Mouse (Mus musculus) thymus, postnatal 10 days (tissue): ENCODE data around the gene Fam189a1.

Experiments
- DNase-seq, 2 experiments: peaks; one replicate each; pipeline ENCODE4 v3.0.0; 2021; ENCODE audit warnings: low spot score in 2 of 2

Fam189a1 gene

DNA sequence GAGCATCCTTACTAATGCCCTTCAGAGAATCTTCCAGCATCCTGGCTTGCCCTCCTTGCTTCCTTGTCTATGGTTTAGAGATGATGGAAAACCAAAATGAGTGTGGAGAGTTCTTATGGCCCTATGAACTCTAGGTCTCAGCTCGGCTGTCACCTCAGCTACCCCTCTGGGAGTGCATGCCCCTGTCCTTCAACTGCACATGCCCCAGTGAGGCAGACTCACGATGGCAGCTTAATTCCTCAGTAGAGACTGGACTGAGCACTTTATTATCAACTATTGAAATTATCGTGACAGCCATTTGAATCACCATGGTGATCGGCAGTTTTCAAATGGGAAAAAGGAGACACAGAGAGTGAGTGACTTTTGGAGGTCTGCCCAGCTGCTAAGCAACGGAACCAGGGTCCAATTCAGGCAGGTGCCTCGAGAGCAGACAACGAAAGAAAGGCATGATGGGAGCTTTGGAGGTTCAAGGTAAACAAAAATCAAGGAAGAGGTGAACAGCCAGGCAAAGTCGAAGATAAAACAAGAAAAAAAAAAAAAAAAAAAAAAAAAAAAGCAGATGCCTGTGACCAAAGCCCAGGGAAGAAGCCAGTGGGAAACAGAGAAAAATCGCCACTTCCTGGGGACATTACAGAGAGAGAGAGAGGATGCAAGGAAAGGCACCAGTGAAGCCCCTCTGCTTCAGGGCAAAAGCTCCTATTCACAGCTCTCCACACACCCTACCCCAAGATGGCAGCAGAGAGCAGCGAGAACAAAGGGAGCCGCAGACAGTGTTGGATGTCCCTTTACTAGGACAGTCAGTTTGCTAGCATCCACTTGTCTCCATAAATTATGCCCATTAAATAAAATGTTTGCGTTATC, 206.2 kb downstream of the Fam189a1 start:
- DNase-seq = peak; percentile 12 to 64

DNA sequence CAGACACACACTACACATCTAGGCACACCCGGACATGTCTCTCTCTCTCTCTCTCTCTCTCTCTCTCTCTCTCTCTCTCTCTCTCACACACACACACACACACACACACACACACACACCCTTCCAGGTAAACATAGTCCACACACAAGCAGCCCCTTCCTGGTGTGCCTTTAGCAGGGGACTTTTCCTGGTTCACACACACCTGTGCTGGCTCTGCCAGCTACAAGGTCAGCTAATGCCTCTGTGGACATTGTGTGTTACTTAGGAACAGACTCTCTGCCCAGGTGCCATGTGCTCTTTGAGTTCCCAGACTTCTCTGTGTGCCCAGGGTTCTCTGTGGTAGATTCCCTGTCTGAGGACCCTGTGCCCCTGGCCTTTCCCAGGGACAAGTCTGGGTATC, 206.9 kb downstream of the Fam189a1 start:
- DNase-seq = no peak

DNA sequence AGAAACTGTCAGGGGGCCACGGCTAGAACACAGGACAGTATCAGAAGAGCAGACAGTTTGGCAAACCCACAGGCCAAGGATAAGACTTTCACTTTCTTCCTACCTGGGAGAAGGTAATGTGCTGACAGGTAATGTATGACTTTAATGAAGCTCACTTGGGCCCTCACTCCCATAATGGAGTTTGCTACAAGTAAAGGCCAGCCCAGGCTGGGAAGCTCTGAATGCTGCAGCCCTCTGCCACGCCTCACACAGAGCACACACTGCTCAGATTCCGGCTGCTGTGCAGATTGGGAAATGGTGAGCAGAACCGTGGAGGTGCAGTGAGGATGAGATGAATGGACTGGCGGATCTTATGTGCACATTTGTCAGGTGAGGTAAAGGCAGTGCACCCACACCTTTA, 211.7 kb downstream of the Fam189a1 start:
- no peak for DNase-seq

DNA sequence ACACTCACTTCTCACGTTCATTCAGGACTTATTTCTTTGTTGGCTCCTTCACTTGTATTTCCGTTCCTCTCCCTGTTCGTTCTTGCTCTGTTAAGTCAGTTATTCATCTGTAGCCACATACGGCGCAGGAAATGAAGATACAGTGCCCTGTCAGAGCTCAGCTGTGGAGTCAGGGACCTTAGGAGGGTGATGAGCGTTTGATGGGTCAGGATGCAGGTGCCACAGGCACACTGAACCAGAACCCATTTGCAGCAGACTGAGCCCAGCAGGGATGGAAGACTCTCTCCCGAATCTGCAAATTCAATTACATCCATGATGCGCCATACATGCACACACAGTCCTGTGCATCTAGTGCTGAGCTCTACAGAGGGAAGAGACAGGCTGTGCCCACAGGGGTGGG, 212.2 kb downstream of the Fam189a1 start:
- no peak for DNase-seq

DNA sequence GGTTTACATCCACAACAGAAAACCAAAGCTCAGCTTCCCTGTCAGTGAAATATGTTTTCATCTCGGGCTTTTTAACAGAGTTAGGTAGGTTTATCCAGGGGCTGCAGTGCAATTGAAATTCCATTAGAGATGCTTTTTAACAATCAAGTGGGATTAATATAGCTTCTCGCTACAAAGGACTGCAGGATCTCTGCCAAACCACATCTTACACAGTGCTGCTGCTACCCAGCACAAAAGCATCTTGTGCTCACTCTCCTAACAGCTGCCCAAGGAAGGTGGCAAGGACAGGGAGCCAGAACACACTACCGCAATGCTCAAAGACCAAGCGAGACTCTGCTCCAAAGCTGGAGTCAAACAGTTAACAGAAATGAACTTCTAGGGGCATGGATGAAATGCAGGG, 219.4 kb downstream of the Fam189a1 start:
- DNase-seq = no peak

DNA sequence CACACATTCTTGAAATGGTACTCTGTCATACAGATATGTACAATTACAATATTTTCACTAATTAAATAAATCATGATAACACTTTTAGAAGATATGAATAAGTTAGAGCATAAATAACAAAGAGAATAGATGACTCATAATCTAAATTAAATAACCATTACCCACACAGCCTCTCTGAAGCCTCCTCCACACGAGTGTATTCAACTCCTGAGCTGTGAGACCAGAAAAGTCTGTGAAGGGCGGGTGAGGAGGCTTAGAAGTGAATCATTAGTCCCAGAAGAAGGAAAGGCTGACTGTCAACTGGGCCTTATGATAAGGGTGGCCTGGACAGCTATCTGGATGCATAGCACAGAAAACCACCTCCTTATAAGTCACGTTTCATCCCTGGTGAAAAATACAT, 222.3 kb downstream of the Fam189a1 start:
- no peak for DNase-seq

DNA sequence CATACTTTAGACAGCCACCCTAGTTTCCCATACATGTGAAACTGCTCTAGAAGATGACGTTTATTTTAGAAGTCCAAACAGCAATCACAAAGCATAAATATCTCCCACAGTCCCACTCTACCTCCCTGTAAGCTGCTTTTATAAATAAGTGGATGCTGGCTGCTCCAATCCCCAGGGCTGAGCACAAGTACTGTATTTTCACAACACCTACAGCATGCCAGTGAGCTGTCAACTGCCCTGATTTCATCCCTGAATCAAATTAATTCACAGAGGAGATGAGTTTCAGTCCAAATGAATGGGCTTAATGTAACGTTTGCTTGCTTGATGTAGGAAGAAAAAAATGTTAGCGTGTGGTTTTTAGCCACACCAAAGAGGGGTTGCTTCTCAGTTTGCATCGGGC, 225.4 kb downstream of the Fam189a1 start:
- DNase-seq = no peak

DNA sequence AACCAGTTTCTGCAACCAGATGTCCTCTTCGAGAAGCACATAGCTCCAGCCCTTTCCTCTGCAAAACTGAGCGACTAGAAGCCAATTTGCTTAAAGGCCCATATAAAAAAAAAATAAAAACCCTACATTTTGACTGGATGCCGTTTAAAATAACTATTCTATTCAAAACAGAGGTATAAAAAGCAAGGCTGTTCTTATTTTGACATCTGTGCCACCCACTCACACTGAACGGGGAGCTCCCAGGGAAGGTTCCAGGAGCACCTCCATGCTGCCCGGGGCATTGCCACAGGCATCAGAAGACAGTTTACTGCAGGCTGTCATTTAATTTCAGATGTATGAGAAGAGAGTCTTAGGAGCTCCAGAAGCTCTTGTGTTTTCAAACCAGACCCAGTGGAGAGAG, 232.5 kb downstream of the Fam189a1 start:
- no peak for DNase-seq

DNA sequence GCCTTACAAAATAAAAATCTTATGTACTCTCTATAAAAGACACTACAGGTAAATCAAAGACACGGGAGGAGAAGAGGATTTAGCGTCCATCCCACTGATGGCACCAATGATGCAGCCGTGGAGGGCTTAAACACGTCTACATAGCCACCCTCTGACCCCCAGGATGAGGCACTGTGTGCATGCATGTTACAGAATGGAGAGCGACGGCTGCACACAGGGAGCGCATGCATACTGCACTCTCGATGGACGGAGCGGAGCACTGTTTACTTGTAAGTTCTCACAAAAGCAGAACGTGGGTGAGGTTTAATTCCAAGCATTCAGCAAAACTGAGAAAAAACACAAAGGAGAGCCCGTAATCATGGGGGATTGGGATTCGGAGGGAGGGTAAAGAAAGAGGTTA, 235.2 kb downstream of the Fam189a1 start:
- no peak for DNase-seq

DNA sequence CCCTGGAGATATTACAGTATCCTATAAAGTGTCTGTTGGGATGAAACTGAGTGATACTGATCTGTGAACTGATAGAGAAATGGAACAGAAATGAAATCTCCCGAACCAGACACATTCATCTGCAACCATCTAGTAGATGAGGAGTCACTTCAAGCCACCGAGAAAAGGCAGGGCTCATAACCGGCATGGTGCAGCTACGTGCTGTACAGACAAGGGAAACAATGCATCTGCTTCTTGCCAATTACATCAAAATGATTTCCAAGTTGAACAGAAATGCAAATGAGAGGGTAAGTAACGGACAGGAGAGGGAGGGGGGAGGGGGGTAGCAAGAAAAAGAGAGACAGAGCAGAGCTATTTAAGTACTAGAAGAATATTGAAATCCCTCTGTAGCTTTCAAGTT, 235.6 kb downstream of the Fam189a1 start:
- DNase-seq = no peak

DNA sequence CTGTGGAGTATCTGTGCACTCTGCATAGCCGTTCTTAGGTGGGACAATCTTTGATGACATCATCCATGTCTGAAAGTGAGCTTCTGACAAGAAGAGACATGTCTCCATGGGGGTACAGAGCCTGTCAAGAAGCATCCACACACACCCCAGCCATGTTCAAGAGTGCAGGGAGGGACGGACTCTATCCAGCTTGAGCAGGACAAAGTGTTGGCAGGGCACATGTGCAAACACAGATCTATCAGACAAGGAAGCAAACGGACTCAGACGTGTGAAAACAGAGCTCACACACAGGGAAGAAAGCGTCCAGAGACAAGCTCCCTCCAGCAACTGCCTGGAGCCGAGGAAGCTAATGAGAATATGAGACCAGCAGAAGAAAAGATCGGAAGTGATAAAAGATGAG, 239.7 kb downstream of the Fam189a1 start:
- no peak for DNase-seq

DNA sequence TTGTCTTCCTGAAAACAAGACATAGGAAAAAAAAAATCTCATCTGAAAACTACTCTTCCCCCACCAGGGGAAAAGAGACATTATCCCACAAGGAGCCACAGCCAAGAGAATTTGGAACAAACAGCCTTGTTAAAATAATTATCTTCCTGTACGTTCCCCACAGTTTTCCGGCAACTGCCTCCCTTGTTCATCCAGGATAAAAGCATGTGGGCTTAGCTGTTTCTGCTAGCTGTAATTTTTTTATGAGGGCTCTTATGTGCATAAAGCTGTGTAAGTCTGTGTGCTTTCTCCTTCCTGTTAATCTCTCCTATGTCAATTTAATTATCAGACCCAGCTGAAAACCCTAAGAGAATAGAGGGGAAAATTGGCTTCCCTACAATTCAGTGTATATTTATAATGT, 241.2 kb downstream of the Fam189a1 start:
- DNase-seq = no peak

DNA sequence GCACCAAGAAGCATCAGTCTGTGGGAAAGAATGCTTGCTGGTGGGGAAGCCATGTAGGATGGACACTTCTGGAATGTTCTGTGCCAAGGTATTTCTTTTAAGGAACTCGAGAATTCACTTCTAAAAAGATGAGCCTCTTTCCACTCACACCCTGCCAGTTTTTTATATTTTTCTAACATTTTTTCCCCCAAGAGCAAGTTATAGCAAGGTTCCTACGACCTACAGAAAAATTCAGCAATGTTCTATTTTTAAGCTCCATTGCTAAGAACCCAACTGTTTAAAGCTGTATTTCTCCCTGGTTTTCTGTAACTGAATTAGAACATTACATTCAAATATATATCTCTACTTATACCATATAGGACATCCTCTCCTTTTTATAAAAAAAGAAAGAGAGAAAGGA, 244.4 kb downstream of the Fam189a1 start:
- DNase-seq = no peak

DNA sequence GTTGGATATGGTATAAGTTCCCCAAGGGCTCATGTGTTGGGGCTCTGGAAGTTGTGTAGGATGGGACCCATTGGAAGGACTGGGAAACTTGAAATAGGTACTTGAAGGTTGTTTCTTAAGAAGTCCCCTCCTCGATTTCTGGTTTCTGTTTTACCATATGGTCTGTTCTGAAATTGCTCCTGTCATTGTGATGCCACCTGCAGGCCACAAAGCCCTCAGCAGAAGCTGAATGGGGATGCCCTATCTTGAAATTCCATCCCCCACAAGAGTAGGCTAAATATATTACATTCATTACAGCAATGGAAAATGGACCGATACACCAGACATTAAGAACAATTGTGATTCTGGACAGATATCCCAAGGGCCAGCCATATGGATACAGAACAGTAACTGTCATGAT, 246.2 kb downstream of the Fam189a1 start:
- no peak for DNase-seq

DNA sequence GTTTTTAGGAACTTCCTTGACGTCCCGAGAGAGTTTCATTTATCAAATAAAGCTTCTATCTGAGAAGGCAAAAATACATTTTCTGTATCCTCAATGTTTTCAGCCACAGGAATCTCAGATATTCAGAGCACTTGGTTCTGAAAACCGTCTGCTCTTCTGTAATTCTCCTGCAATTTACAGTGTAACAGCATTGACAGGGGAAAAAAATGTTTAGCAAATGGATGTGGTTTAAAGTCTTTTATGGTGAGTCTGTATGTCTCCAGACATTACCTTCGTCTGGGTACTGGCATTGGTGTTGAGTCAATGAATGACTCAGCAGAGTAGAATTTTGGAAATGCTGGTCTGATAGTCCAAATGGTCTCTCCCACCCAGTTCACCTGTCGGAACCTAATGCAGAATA, 249.4 kb downstream of the Fam189a1 start:
- DNase-seq = no peak

DNA sequence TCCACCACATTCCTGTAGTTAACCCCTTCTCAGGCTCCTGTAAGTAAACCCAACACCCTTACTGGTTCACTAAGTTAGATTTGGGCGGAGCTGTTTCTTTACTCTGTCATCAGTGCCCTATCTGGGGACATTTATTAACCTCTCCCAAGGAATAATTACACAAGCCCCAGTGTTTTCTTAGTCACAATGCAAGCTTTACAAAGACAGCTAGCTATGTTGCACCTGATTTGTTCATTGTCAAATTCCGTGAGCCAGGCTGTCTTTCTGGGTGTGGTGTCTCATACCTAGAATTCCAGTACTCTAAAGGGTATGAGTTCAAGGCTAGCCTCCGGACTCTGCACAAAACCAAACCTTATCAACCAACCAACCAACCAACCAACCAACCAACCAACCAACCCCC, 250.9 kb downstream of the Fam189a1 start:
- DNase-seq = no peak

DNA sequence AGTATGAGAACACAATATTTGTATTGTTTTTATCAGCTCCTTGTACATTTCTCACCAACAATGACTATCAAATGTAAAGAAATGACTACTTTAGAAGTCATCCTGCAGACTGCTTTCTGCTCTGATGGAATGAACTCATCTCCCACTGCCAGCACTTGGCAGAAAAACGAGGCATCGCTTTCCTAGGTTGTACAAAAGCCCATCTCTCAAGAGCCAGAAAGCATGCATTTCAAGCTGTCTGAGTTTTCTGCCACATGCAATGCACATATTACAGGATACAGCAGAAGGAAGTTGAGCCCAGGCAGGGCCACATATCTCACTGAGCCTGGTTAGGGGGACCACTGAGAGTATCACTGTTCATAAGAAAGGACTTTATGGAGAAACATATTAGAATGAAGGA, 256.1 kb downstream of the Fam189a1 start:
- no peak for DNase-seq

DNA sequence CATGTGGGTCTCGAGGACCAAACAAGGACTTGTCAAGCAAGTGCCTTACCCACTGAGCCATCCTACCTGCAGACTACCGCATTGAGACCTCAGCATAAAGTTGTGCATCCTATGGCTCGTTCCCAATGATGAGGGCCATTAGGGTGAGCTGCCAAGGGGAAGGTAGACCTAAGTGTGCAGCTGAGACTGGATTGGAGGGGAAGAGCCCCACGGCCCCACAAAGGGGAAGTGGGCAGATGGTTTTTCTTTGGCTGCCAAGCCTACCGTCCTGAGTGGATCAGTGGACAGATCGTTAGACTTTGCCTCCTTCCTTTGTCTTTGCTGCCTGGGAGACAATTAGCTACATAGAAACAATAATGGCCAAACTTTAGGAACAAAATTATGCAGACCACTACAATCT, 259.8 kb downstream of the Fam189a1 start:
- no peak for DNase-seq

DNA sequence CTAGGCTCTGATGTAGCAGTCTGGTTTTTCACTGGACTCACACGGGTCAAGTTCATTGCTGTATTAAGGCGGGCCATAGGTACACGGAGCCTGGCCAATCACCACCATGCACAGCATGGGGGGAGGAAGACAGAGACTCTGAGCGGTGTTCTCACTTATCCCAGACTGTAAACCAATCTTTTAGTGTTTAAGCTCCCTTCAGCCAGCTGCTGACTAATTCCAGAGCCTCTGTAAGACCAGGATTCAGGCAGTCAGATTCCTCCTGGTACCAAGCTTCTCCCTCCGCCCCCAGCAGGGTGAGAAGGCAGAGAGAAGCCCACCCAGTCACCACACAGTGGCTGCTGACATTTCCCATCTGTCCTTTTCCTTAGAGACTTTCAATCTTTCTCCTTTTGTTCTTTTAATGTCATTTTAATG, 260.7 kb downstream of the Fam189a1 start:
- DNase-seq = no peak

DNA sequence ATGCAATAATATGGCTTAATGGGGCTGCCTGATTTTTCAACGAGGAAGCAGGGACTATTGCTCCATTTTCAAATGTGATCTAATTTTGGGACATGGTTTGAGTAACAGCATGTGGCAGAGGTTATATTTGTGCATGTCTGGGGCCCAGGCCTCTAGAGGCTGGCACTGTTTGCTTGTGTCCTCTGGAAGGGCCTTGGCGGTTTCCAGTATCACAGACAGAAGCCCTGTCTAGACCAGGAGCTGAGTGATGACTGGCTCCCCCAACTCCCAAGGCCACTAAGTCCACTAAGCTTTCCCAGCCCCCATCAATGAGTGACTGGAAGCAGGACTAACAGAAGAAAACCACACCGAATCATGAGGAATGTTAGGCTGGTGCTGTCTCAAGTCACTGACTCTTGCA, 265.2 kb downstream of the Fam189a1 start:
- DNase-seq = no peak

DNA sequence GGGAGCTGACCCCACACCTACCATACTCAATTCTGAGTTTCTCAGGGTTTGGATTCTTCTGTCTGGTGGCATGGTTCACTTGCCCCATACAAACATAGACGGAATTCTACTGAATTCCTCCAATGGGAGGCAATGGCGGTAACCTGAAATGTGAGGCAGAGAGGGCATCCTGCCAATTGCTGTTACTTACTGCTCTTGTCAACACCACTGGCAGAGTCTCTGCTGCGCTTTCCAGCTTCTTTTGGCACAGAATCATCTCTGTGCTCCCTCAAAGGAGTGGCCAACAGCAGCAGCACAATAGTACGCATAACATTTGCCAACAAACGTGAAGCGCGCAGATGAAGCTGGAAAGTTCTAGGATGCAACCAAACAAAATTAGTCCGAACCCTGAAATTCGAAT, 266.5 kb downstream of the Fam189a1 start:
- DNase-seq = no peak

DNA sequence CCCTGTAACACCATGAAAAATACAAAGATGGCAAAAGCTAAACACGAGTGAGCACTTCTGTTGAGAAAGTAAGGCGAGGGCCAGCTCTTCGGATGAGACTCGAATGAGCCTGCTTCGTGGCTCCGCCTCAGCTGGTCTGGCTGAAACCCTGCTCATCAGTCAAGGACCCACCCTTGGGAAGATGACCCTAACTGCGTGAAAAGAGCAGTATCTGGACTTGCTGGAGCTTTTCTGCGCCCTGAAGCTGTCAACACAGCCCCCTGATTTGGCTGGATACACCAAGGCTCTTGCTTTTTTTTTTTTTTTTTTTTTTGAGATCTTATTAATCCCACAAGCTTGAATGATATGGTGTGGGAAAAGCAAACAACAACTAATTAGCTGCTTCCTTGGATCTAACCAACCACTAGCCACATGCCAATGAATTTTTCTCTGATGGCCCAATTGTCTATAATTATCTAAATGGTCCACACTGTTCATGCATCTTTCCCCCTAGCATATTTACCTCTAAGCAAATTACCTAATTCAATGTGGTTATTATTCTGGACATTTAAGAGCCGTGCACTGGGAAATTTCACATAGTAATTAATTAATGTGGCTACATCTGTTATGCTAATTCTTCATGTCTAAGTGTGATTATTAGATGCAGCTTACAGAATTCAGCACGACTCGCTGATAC, 272.0 kb downstream of the Fam189a1 start:
- no peak for DNase-seq

DNA sequence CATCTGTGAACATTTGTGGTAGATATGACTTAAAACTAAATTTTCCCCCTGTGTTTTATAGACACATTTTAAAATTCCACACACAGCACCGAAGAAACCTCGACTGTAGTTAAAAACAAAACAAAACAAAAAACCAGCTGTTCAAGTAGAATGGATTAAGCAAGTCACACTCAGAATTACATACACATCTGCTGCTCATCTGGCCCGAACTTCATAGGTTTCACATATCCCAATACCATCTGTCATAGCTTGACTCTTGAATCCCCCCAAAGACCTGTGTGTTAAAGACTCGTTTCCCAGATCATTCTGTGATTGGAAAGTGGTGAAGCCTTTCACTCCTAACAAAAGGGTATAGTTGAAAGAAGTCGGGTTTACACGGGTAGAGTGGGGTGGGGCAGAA, 274.1 kb downstream of the Fam189a1 start:
- no peak for DNase-seq

DNA sequence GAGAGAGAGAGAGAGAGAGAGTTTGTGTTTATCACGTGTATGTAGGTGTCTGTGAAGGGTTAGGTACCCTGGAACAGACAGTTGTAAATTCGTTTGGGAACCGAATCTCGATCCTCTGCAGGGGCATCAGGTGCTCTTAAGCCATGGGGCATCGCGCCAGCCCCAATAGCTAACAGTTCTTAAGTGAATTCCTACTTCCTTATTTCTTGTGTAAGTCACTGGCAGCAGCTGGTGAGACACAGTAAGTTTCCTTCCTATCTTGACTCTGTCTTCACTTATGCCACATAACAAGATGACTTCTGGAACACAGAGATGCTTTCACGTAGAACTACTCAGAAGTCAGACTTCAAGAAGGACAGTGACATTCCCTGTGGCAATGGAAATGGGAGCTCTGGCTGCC, 275.0 kb downstream of the Fam189a1 start:
- DNase-seq = no peak
